Mouse (Mus musculus) midbrain, postnatal 0 days (tissue): ENCODE results near the gene Trpm8. TPM values are rescaled to one million over a fixed set of nuclear protein-coding genes. Genes with fewer than 3 reads are reported as not detected.
A peak's percentile ranks its signal among the peaks of the same experiment; 100 is the strongest.

Experiments
- ATAC-seq: fragments of 200-750 bp; cut with Nextera tagmentation; 2 replicates; pipeline ENCODE4 v1.8.0; 2017; ENCODE audit warnings: moderate number of reproducible peaks, mild to moderate bottlenecking, moderate TSS enrichment, moderate library complexity; ENCODE audit not compliant: low FRiP score
- DNase-seq: peaks from one replicate; pipeline ENCODE4 v3.0.0-alpha.2; 2015; ENCODE audit warnings: low spot score
- H3K27ac ChIP-seq: fragments of 300-500 bp; sonication (generic); 2 replicates; pipeline ENCODE4 v1.5.1; 2014; ENCODE audit warnings: low read depth, mild to moderate bottlenecking, low read length, mixed read lengths
- H3K27me3 ChIP-seq: fragments of 300-500 bp; sonication (generic); 2 replicates; pipeline ENCODE4 v1.6.1; 2014; ENCODE audit warnings: low read length, control low read depth, mixed read lengths; ENCODE audit not compliant: insufficient read depth
- H3K36me3 ChIP-seq: fragments of 300-500 bp; sonication (generic); 2 replicates; pipeline ENCODE4 v1.6.1; 2014; ENCODE audit warnings: low read length, control low read depth, mixed read lengths; ENCODE audit not compliant: insufficient read depth
- H3K4me1 ChIP-seq: fragments of 300-500 bp; sonication (generic); 2 replicates; pipeline ENCODE4 v1.6.1; 2014; ENCODE audit warnings: mild to moderate bottlenecking, control low read depth, antibody characterized with exemption, low read length, mixed read lengths; ENCODE audit not compliant: insufficient read depth
- H3K4me2 ChIP-seq: fragments of 300-500 bp; sonication (generic); 2 replicates; pipeline ENCODE4 v1.6.1; 2014; ENCODE audit warnings: low read depth, mild to moderate bottlenecking, low read length, mixed read lengths; ENCODE audit not compliant: poor library complexity, severe bottlenecking
- H3K4me3 ChIP-seq: fragments of 300-500 bp; sonication (generic); 2 replicates; pipeline ENCODE4 v1.5.1; 2014; ENCODE audit warnings: low read depth, mild to moderate bottlenecking, low read length, moderate library complexity
- H3K9ac ChIP-seq: fragments of 300-500 bp; sonication (generic); replicated peaks from 2 replicates; pipeline ENCODE4 v1.6.1; 2014; ENCODE audit warnings: mild to moderate bottlenecking, low read length, moderate library complexity, mixed read lengths; ENCODE audit not compliant: poor library complexity, severe bottlenecking
- H3K9me3 ChIP-seq: fragments of 300-500 bp; sonication (generic); 2 replicates; pipeline ENCODE4 v1.6.1; 2016; ENCODE audit warnings: low read length, control low read depth
- CTCF ChIP-seq: IDR thresholded peaks from 2 replicates; pipeline ENCODE4 v1.5.1; 2016; ENCODE audit warnings: antibody characterized with exemption, mild to moderate bottlenecking
- WGBS: fragments of 180-500 bp; shearing (Covaris S2); extraction: QIAGEN DNeasy Blood & Tissue Kit; methylation state at CpG from one replicate; pipeline ENCODE4 v1.1.7; 2014; 5-methylcytosine and 5-hydroxymethylcytosine counted together
- polyA plus RNA-seq: library from polyadenylated mRNA; unstranded; fragments of >200 nt; fragmentation: Nextera tagmentation; extraction: Ambion mirVana; gene quantifications from 2 replicates; pipeline ENCODE4 v1.2.1, GENCODE M21; 2015
- total RNA-seq: library from RNA; depleted of rRNA; stranded (reverse); fragments of >200 nt; gene quantifications from 2 replicates; pipeline ENCODE4 v1.2.3, GENCODE M21; 2014

Trpm8 gene
- total and polyA plus RNA-seq, 2 experiments from 2014 or later = 0.21 to 1.2 TPM

DNA sequence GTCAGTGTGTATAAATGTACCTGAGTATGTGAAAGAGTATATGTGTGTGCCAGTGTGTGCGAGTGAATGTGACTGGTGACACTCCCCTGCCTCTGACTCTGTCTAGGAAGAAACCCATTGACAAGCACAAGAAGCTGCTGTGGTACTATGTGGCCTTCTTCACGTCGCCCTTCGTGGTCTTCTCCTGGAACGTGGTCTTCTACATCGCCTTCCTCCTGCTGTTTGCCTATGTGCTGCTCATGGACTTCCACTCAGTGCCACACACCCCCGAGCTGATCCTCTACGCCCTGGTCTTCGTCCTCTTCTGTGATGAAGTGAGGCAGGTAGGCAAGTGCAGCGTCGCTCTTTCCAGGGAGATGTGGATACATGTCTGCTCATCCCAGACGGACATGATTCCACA, 77.6 kb downstream of the Trpm8 start:
- 95% methylated on average over 12 of the region's 12 CpGs for WGBS
- H3K4me3 ChIP-seq = no peak overlapping the region
- H3K9ac ChIP-seq = no peak overlapping the region
- no peak overlapping the region for H3K27ac ChIP-seq
- H3K9me3 ChIP-seq = no peaks in the 10 kb centered on the region
- no peaks in the 10 kb centered on the region for H3K4me1 ChIP-seq
- H3K36me3 ChIP-seq = no peaks in the 10 kb centered on the region
- no peak for DNase-seq
- H3K27me3 ChIP-seq = no peaks in the 10 kb centered on the region
- H3K4me2 ChIP-seq = no peak overlapping the region
- no peak for TF ChIP-seq CTCF
- no peak for ATAC-seq

DNA sequence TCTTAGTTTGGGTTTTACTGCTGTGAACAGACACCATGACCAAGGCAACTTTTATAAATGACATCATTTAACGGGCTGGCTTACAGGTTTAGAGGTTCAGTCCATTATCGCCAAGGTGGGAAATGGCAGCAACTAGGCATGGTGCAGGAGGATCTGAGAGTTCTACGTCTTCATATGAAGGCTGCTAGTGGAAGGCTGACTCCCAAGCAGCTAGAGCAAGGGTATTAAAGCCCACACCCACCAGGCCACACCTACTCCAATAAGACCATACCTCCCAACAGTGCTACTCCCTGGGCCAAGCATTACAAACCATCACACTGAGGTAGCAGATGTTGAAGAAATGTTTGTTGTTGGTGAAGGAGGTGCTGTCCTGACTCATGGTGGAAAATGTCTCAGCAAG, 78.2 kb downstream of the Trpm8 start:
- Histone ChIP-seq H3K4me2 (no peak overlapping the region), H3K4me1 (no peaks in the 10 kb centered on the region), H3K9me3 (no peaks in the 10 kb centered on the region), H3K9ac (no peak overlapping the region), H3K4me3 (no peak overlapping the region), H3K27ac (no peak overlapping the region), H3K36me3 (no peaks in the 10 kb centered on the region), H3K27me3 (no peaks in the 10 kb centered on the region)
- no peak for DNase-seq
- no peak for TF ChIP-seq CTCF
- 93% methylated on average over 3 of the region's 3 CpGs for WGBS
- no peak for ATAC-seq

DNA sequence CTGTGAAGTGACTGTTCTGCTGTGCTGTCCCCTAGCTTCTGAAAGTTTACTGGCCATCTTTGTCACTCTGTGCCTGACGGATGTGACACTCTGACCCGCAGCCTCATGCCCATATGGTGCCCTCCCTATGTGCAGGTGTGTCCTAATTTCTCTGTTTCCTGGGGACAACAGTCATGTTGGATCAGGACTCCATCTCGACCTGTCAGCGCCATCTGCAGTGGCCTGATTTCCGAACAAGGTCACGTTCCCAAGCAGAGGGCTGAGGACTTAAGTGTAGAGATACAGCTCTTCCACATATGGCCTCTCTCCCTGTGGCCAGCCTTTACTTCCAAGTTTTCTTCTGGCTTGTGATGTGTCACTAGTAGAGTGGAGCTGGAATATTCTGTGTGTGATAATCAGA, 79.2 kb downstream of the Trpm8 start:
- no peak for ATAC-seq
- 94% methylated on average over 6 of the region's 6 CpGs for WGBS

DNA sequence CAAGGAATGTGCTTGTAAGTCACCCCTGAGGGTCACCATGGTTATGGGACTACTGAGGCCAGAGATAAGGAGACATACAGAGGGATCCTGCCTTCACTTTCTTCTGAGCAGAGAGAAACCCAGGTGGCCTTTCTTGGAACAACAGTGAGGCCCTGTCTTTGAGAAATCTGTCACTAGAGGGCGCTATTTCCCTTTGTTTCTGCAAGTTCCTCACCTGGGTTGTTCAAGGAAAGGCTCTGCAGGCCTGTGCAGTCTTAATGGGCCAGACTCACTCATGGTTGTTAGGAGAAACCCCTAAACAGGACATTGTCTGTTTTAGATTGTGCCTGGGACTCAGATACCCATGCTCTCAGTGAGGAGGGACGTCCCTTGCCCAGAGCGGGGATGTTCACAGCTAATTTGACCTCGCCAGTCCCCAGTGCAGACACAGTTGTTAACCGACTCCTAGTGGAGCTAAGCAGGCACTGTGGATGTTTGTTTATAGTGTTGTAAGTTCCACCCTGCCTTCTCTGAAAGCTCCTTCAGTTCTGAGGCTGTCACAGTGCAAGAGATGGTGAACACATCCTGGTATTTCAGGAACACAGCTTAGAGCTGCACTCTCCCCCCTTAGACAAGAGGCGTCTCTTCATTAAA, 80.1 kb downstream of the Trpm8 start:
- DNase-seq (peak; percentile 93), ATAC-seq (peak; percentile 75)
- Histone ChIP-seq H3K4me1 (no peaks in the 10 kb centered on the region), H3K9ac (no peak overlapping the region), H3K27ac (no peak overlapping the region), H3K4me2 (no peak overlapping the region), H3K36me3 (no peaks in the 10 kb centered on the region), H3K4me3 (no peak overlapping the region), H3K27me3 (no peaks in the 10 kb centered on the region), H3K9me3 (no peaks in the 10 kb centered on the region)
- 65% methylated on average over 6 of the region's 6 CpGs for whole genome bisulfite sequencing
- peak; percentile 93 for TF ChIP-seq CTCF

More for the DNA sequence above, 79.2 kb downstream of the Trpm8 start:
- H3K27me3 ChIP-seq = no peaks in the 10 kb centered on the region
- H3K4me3 ChIP-seq = no peak overlapping the region
- no peaks in the 10 kb centered on the region for H3K9me3 ChIP-seq
- DNase-seq = no peak
- no peaks in the 10 kb centered on the region for H3K36me3 ChIP-seq
- H3K9ac ChIP-seq = no peak overlapping the region
- no peak for TF ChIP-seq CTCF
- no peaks in the 10 kb centered on the region for H3K4me1 ChIP-seq
- no peak overlapping the region for H3K27ac ChIP-seq
- no peak overlapping the region for H3K4me2 ChIP-seq

DNA sequence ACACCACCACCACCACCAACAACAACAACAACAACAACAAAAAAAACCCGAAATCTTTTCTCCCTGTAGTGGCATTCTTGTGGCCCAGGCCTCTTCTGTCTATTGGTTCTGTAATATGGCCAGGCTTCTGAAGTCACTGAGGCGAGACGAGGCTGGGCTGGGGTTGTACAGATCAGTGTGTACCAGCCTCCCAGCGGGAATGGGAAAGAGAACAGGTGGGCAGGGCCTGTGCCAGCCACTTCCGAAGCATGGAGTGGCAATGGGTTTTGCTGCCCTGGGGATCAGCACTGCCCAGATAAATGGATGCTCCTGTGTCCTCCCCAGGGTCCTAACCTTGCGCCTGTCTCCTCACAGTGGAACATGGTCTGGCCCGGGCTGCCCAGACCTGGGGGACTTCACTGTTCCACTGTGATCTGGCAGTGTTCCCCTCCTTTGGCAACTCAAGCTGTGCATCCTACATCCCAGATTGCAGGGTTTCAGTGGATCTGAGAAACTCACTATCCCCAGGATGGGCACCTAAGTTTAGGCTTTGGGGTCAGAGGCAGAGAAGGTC, 80.7 kb downstream of the Trpm8 start:
- no peak overlapping the region for H3K4me2 ChIP-seq
- TF ChIP-seq CTCF = no peak
- H3K27ac ChIP-seq = no peak overlapping the region
- H3K9ac ChIP-seq = no peak overlapping the region
- no peaks in the 10 kb centered on the region for H3K4me1 ChIP-seq
- ATAC-seq (no peak), DNase-seq (peak; percentile 14)
- no peaks in the 10 kb centered on the region for H3K9me3 ChIP-seq
- WGBS = 83% methylated on average over 7 of the region's 7 CpGs
- H3K27me3 ChIP-seq = no peaks in the 10 kb centered on the region
- H3K36me3 ChIP-seq = no peaks in the 10 kb centered on the region
- H3K4me3 ChIP-seq = no peak overlapping the region

DNA sequence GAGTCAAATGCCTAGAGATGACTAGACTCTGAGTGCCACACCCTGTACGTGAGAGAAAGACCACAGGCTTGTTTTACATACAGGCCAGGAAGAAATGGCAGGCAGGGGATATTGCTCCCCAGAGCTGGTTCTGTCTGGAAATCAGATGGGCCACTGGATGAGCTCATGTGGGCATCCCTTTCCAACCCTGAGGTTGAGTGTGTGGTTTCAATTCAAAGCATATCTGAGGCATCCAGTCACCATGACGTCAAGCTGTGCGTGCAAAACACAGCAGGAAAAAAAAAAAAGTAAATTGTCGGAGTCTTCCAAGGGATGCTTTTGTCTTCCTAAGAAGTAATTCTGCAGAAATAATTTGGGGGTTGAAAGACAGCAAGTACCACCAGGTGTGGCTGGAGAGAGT, 83.6 kb downstream of the Trpm8 start:
- Histone ChIP-seq H3K4me1 (no peaks in the 10 kb centered on the region), H3K36me3 (no peaks in the 10 kb centered on the region), H3K4me2 (no peak overlapping the region), H3K9ac (no peak overlapping the region), H3K27me3 (no peaks in the 10 kb centered on the region), H3K4me3 (no peak overlapping the region), H3K27ac (no peak overlapping the region), H3K9me3 (no peaks in the 10 kb centered on the region)
- 56% methylated on average over 4 of the region's 4 CpGs for WGBS
- no peak for TF ChIP-seq CTCF
- DNase-seq (no peak), ATAC-seq (no peak)
